Mouse (Mus musculus): Measurements from ENCODE around the gene Gk5.

Gk5 gene

DNA sequence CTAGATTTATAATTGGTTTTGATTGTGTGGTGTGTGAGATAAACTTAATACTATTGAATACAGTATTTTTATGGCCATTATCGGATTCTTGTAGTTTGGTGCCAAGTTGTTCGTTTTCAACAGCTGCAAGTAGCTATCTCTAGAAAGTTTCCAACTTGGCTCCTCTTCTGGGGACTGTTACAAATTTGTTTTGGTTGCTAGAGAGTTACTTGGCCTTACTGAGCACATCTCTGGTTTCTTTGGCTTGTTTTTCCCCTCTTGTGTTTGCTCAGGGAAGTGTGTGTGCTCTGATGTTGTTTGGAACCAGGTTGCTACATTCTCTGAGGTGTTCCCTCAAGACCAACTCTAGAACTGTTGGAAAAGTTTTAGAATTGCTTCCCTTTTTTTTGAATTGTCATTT lies 104.1 kb downstream of the Gk5 start:
- no peak for DNase-seq (ENCODE audit: low read depth, low spot score)

DNA sequence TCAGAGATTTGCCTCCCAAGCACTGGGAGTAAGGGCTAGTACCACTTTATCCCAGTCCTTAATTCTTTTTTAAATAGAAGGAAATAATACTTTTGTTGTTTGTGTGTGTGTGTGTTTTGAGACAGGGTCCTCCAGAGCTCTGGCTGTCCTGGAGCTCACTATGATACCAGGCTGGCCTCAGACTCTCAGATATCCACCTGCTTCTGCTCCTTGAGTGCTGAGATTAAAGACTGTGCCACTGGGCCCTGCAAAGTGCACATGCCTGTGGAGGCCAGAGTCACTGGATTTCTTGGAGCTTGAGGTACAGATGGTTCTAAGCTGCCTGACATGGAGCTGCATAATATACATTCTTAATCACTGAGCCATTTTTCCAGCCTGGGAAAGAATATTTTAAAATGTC lies 109.1 kb downstream of the Gk5 start:
- DNase-seq (ENCODE audit: low read depth, low spot score) = no peak

DNA sequence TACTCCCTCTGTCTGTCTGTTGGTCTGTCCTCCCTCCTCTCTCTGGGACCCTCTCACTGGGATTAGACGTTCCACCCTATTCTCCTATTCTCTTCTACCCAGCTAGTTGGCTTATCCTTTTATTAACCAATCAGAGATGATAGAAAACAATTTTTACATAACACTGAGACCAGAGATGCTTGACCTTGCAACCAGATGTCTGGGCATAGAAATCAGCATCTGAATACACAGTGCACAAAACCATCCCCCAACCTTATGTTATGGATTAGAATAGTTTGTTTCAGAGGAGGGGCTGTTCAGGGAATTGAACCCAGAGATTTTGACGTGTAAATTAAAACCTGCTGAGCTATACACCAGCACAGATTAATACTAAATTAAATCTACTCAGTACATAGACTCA lies 111.1 kb downstream of the Gk5 start:
- DNase-seq (ENCODE audit: low read depth, low spot score) = no peak

All from retina, postnatal 7 days (tissue).